Mouse (Mus musculus) stomach, postnatal 0 days (tissue): Measurements from ENCODE around the gene Zfp90.

Experiments
- CTCF ChIP-seq: IDR thresholded peaks from 2 replicates; pipeline ENCODE4 v1.5.1; 2016; ENCODE audit warnings: antibody characterized with exemption, low read depth, mild to moderate bottlenecking, moderate library complexity
- EP300 ChIP-seq: optimal IDR thresholded peaks from 2 replicates; pipeline ENCODE3; 2016; ENCODE audit warnings: antibody characterized with exemption

DNA sequence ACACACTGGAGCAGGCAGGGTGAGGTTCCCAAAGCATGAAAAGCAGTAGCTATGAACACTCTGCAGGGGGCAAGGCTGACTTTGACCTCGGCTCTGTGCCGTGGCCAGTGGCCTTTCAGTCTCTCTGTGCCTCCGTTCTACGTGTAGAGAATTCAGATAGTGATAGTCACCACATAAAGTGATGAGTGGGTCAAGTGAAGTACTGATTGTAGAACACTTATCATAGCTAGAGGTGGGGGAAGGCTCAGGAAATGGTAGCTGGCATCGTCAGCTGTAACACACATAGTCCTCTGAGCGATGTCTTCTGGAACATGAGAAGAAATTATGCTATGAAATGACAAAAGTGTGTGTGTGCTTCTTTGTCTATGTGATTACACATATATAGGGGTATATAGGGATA, 48.7 kb downstream of the Zfp90 start:
- TF ChIP-seq EP300 (no peak), CTCF (no peak)
